Mouse (Mus musculus): Measurements from ENCODE around the gene Tnk2. TPM values are rescaled to one million over a fixed set of nuclear protein-coding genes. Genes with fewer than 3 reads are reported as not detected.

Gene Tnk2
- total RNA-seq, 2 experiments from 2014 or later: 45.1 to 85.2 TPM

DNA sequence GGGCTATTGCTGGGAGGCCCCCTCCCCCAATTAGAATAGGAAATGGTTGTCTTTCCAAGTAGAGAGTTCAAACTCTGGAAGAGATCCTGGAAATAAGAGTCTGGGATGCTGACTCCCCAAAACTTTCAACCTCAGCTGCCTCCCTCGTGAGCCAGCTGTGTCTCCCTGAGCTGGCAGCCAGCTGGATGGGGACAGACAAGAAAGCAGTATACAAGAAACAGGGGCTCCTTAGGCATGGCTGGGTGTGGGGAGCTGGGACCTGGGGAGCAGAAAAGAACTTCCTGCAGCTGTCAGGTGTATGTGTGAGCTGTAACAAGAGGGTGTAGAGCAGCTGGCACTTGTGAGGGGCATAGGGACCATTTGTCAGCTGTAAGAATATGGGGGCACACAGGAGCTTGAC lies 16.4 kb downstream of the Tnk2 start:
- DNase-seq: peak; percentile 26

GRCm38 (mm10) chr16:32660557-32661321 lies 17.1 kb downstream of the Tnk2 start:
- peak; percentile 88 for DNase-seq

DNA sequence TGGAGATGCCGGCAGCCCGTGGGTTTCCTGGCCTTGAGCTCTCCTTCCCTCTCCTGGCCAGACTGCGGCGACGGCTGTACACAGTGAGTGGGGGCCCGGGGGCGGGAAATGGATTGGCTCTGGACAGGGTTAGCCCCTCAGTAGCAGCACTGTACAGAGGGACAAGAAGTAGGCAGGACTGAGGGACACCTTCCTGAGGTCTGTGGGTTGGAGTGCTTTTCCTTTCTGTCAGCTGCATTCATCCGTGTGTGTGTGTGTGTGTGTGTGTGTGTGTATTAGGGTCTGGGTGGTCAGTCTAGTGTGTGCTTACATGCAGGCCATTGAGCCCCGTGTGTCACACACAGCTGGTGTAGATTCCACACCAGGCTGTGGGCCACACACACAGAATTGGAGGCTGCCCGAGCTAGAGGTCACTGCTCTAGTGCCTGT lies 17.8 kb downstream of the Tnk2 start:
- DNase-seq: peak; percentile 52

GRCm38 (mm10) chr16:32662372-32662771 lies 18.7 kb downstream of the Tnk2 start:
- DNase-seq: no peak

DNA sequence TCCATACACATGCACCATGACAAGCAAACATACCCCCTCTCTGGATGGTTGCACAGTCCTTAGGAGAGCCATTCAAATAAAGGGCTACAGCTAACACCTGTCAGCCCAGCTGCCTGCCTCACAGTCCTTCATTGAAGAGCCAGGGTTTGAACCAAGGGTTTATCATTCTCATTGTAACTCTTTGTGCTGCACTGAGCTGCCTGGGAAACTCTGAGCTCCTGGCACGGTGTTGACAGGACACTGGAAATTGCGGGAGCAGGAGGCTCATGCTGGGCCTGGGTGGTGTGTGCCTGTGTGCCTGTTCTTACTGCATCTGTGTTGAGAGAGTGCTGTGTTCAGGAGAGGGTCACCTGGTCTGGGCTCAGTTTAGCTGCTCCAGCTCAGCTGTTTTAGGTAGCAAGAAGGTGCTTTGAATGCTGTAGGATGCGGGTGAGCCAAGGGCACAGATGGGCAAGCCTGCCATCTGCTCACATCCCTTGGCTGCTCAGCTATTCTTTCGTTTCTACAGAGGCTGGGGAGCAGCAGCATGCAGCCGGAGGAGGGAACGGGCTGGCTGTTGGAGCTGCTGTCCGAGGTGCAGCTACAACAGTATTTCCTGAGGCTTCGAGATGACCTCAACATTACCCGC lies 19.7 kb downstream of the Tnk2 start:
- peak; percentile 7 for DNase-seq

DNA sequence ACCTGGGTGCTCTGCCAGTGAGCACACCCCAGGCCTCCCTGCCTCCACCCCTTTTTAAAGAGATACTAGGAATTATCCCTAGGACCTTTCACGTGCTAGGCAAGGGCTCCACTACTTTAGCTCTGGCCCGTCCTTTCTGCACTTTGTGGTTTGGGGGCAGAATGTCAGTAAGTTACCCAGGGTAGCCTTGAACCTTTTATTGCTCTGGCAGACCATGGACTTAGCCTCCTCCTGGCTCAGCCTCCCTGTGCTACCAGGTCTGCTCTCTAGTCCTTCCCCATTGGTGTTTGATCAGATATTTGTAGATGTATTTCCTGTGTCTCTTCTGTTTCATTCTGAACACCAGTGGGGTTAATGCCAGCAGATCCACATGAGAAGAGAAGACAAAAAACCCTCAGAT lies 20.5 kb downstream of the Tnk2 start:
- no peak for DNase-seq

DNA sequence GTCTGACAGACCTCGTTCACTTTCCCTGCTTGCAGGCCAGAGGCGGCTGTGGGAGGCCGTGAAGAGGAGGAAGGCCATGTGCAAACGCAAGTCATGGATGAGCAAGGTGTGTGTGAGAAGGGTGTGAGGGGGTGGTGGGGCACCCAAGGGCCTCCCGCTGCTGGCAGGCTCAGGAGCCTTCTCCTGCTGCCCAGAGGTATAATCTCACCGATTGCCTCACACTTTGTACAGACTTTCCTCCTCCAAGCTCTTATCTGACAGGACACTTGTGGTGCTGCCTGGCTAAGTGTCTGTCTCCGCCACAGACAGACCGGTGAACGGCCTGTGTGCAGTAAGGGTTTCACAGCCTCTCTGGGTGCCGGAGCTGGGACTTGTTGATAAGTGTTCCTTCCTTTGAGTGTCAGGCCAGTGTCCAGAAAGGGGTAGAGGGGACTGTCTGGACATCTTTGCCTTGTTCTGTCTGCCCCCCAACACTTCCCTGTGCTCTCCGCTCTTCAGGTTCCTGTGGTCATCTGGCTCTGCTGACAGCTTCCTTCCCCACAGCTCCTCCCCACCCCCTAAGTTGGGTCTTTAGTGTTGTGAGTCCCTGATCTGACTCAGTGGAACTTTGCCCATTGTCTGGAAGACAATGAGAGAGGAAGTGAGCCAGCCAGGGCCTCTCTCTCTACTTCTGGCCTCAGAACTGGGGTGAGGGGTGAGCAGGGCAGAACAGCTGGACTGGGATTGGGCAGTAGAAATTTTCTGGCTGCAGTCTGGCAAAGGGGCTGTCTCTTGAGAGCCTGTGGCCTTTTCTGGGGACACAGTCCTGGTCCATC lies 22.4 kb downstream of the Tnk2 start:
- peak; percentile 71 for DNase-seq

DNA sequence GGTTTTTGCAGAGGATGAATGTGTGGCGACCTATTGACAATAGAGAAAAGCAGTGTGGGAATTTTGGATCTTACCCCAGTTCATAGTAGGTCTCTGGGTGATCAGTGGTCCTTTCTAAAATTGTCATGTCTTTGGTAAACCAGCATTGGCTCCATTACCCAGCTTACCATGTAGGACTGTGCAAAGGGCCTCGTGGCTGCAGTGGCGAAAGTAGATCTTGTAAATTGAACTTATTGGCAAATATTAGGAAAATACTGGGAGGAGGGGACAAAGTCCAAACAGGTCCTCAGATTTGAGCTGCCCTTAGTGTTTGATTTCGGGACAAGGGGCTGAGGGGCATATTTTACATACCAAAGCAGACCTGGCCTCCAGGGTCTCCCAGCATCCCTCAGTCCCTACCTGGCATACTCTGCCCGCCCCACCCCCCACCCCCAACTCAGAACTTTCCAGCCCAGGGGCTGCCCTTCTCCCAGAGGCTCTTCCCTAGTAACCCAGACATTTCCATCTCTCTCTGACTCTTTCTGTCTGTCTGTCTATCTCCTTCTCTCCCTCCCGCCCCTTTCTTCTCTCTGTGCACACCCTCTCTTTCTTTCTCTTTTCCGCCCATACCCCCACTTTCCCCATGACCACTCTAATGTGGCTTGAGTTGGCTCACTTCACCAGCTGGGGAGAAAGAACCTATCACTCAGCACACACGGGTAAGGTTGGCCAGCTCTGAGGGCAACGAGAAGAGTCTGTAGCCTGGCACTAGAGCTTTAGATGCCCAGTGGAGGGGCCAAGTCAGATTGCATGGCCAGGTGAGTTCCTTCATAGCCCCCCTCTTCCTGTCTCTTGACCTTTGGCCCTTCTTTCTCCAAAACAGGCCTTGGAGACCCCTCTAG lies 23.2 kb downstream of the Tnk2 start:
- DNase-seq: no peak

DNA sequence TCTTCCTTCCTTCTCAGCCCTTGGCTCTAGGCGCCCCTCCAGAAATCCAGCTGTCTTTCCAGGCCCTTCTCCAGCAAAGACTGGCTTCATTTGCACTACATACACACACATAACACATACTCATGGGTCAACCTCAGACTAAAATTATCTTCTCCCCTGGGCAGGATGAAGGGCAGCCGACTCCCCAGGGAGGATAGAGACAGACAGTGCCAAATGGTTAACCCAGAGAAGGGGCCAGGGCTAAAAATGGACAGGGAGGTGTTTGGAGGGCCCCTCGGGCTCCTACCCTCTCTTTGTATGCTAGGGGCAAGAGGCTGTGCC lies 23.8 kb downstream of the Tnk2 start:
- no peak for DNase-seq

- DNase-seq: no peak
Measured at GRCm38 (mm10) chr16:32668030-32668429, 24.4 kb downstream of the Tnk2 start.

DNA sequence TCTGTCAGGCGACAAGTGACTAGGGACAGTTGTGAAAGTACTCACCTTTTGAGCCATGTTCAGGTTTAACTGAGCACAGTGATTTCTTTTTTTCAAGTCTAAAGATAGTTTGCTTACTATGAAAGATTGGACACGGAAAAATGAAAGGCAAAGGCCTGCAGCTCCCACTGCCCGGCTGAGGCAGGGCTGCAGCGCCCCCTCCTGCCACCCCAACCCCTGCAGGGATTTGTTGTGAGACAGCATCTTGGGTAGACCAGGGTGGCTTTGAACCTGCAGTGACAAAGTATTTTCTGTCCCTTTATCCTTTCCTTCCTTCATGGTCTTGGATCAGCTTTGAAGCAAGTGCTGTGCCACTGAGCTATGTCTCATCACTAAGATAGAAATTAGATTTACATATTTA lies 24.8 kb downstream of the Tnk2 start:
- DNase-seq: no peak

DNA sequence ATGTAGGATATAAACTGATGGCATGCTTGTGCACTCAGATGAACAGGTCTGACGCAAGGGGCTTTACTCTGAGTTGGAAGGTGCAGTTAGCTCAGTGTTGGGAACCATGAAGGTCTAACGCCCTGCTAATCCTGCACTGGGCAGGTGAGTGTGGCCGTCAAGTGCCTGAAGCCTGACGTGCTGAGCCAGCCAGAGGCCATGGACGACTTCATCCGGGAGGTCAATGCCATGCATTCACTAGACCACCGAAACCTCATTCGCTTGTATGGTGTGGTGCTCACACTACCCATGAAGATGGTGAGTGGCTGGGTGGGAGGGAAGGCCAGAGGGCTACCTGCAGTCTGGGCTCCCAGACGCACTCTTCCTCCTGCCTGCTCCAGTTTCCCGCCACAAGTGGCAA lies 25.6 kb downstream of the Tnk2 start:
- no peak for DNase-seq

GRCm38 (mm10) chr16:32670354-32671124 lies 26.9 kb downstream of the Tnk2 start:
- peak; percentile 47 for DNase-seq

DNA sequence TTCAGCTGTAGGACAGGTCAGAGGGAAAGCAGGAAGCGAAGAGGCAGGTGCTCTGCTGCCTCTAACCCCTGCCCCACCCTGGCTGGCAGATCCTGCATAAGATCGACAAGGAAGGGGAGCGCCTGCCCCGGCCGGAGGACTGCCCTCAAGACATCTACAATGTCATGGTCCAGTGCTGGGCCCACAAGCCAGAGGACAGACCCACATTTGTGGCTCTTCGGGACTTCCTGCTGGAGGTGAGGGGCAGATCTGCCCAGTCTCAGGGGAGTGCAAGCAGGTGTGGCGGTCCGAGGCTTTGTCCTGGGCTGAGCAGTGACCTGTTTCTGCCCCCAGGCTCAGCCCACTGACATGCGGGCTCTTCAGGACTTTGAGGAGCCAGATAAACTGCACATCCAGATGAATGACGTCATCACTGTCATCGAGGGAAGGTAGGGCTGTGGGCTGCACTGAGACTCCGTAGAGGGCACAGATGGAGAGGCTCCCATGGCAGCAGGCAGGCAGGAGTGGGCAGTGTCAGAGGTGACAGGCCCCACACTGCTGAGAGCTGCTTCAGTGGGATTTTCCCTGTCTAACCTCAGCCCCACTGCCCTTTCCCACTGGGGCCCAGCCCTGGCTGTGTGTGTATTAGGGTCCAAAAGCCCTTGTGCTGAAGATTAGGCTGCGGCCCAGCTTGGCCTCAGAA lies 27.7 kb downstream of the Tnk2 start:
- DNase-seq: no peak

GRCm38 (mm10) chr16:32672250-32672649 lies 28.6 kb downstream of the Tnk2 start:
- no peak for DNase-seq

DNA sequence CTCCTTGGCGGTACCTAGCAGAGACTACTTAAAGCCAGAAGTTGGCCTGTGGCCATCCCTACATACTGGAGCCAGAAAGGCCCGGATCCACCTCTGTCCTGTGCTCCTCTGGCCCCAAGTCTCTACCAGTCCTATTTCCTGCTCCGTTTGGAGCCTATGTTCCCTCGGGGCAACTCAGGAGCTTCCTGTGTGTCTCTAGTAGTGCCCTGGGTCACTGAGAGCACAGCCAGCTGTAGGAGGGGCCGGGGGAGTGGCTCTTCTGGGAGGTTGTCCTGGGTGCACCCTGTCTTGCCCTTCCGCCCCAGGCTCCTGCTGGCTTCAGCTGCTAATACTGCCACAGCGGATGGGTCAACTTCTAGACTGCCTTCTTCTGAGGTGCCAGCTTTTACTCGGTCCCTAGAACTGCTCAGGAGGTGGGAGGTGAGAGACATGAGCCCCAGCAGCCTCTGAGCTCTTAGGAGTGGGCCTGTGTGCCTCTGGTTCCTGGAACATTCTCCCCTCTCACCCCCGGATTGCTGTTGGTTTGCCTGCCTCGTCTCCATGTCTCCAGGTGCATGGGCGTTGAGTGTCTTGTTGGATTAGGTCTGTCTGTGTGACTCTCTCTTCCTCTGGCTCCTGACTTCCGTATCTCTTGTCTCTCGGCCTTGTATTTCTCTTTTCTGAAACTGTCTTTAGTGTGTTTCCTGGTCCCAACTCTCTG lies 29.3 kb downstream of the Tnk2 start:
- peak; percentile 68 for DNase-seq

GRCm38 (mm10) chr16:32674121-32674740 lies 30.6 kb downstream of the Tnk2 start:
- DNase-seq: no peak

- DNase-seq: no peak
Measured at GRCm38 (mm10) chr16:32677040-32677700, 33.5 kb downstream of the Tnk2 start.

- no peak for DNase-seq
Measured at GRCm38 (mm10) chr16:32677903-32678302, 34.2 kb downstream of the Tnk2 start.
